In the genomic region with DNA sequence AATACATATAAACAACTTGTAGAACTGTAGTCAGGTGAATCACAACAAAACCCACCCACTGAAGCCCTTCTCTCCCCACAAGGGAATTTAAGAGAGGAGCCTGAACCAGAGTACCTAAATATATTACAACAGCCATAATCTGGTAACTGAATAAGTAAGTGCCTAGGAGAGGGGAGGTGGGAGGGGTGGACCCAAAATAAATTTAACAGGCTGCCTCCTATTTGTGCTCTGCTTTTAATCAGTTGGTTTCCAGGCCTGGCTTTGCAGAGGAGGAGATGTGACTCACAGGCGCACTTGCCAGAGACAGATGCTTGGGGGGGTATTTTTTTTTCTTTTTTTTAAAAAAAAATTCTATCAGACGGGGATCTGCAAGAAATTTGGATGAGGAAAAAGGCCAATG, we compare ENCODE assay signal across 20 mouse cellular contexts.
DNase-seq lines count a peak whose midpoint lies in the region; ATAC-seq and TF ChIP-seq lines count a peak whose summit lies in the region.
"Had no signal": no experiment of that assay in that cellular context is flagged by ENCODE, and none has a peak within 500 bp of the region (broad histone marks: within the 10 kb centered on the region; RNA-seq: fewer than 3 reads in every experiment).

No protein-coding gene starts in this region.

- WGBS in forebrain, embryonic 16.5 days: 60% methylated on average over 2 of the region's 2 CpGs
- WGBS in forebrain, embryonic 11.5 days: 85% methylated on average over 2 of the region's 2 CpGs
- 79% methylated on average over 2 of the region's 2 CpGs for WGBS in midbrain, embryonic 13.5 days
- 72% methylated on average over 2 of the region's 2 CpGs for WGBS in kidney, adult 2 months

- no peak for DNase-seq in forebrain, embryonic 11.5 days (ENCODE audit: low spot score)
- DNase-seq in brain, adult 2 months (ENCODE audit: low read depth, low spot score): peak; percentile 94
- peak; percentile 55 for DNase-seq in layer of hippocampus, adult 9-10 months (ENCODE audit: low spot score)
- peak; percentile 48 to 66 for DNase-seq in left cerebral cortex, postnatal 36 days (ENCODE audit: low spot score in 2 of 2)
- DNase-seq in kidney, adult 2 months: no peak
- DNase-seq in testis, postnatal 10 days (ENCODE audit: low spot score): no peak
- DNase-seq: cerebellum, adult 11 months; heart, postnatal 4 days; kidney, adult 8-10 months; kidney, postnatal 4 days; lung, adult 2 months; midbrain, embryonic 14.5 days had no signal

- no peak overlapping the region for H3K4me2 ChIP-seq in forebrain, embryonic 16.5 days (ENCODE audit: low read length)
- no peak overlapping the region for H3K4me2 ChIP-seq in forebrain, embryonic 11.5 days (ENCODE audit: low read depth, low read length, severe bottlenecking)
- H3K4me2 ChIP-seq in midbrain, embryonic 13.5 days (replicated peaks): no peak overlapping the region
- H3K4me2 ChIP-seq: embryonic facial prominence, embryonic 13.5 days; forebrain, embryonic 15.5 days; heart, embryonic 13.5 days; limb, embryonic 15.5 days had no signal

- H3K9ac ChIP-seq in forebrain, embryonic 16.5 days (replicated peaks; ENCODE audit: low read depth, low read length): no peak overlapping the region
- H3K9ac ChIP-seq in forebrain, embryonic 11.5 days (ENCODE audit: low read length): no peak overlapping the region
- H3K9ac ChIP-seq in midbrain, embryonic 13.5 days (replicated peaks): no peak overlapping the region
- H3K9ac ChIP-seq: embryonic facial prominence, embryonic 13.5 days; forebrain, embryonic 15.5 days; heart, embryonic 13.5 days; limb, embryonic 15.5 days had no signal

- TF ChIP-seq CTCF in kidney, adult 2 months (conservative IDR thresholded peaks at IDR 0.05; ENCODE audit: insufficient read depth, insufficient read length, low read depth, low read length): no peak

- no peak overlapping the region for H3K4me3 ChIP-seq in forebrain, embryonic 16.5 days (replicated peaks; ENCODE audit: low read length)
- no peak overlapping the region for H3K4me3 ChIP-seq in forebrain, embryonic 11.5 days (ENCODE audit: low read depth, low read length)
- H3K4me3 ChIP-seq in midbrain, embryonic 13.5 days (replicated peaks): no peak overlapping the region
- no peak overlapping the region for H3K4me3 ChIP-seq in kidney, adult 2 months (ENCODE audit: insufficient read depth, low read depth, low read length)
- H3K4me3 ChIP-seq: embryonic facial prominence, embryonic 13.5 days; forebrain, embryonic 15.5 days; heart, embryonic 13.5 days; limb, embryonic 15.5 days had no signal

- no peak for TF ChIP-seq POLR2A in kidney, adult 2 months (IDR thresholded peaks at IDR 0.05; ENCODE audit: low read depth, low read length)

- ATAC-seq in forebrain, embryonic 16.5 days: peak; percentile 62; the same call in 1 of the 2 replicates
- ATAC-seq in forebrain, embryonic 11.5 days (replicated peaks; ENCODE audit: low FRiP score): no peak
- no peak for ATAC-seq in midbrain, embryonic 13.5 days
- ATAC-seq: forebrain, embryonic 15.5 days; Patski had no signal

- H3K27me3 ChIP-seq in forebrain, embryonic 16.5 days (replicated peaks; ENCODE audit: control insufficient read depth, insufficient read depth, low read length): no peaks in the 10 kb centered on the region
- H3K27me3 ChIP-seq in forebrain, embryonic 11.5 days (ENCODE audit: control insufficient read depth, insufficient read depth, low read length): no peaks in the 10 kb centered on the region
- no peaks in the 10 kb centered on the region for H3K27me3 ChIP-seq in midbrain, embryonic 13.5 days
- no peaks in the 10 kb centered on the region for H3K27me3 ChIP-seq in kidney, adult 2 months (replicated peaks; ENCODE audit: control insufficient read depth, insufficient read depth, low read length)
- H3K27me3 ChIP-seq: embryonic facial prominence, embryonic 13.5 days; forebrain, embryonic 15.5 days; heart, embryonic 13.5 days; limb, embryonic 15.5 days had no signal

- H3K36me3 ChIP-seq in forebrain, embryonic 16.5 days (ENCODE audit: control insufficient read depth, insufficient read depth): no peaks in the 10 kb centered on the region
- H3K36me3 ChIP-seq in forebrain, embryonic 11.5 days (ENCODE audit: control insufficient read depth, insufficient read depth, low read length): no peaks in the 10 kb centered on the region
- H3K36me3 ChIP-seq in midbrain, embryonic 13.5 days: no peaks in the 10 kb centered on the region
- H3K36me3 ChIP-seq in kidney, adult 2 months (ENCODE audit: control insufficient read depth, insufficient read depth, low read length): no peaks in the 10 kb centered on the region
- H3K36me3 ChIP-seq: embryonic facial prominence, embryonic 13.5 days; forebrain, embryonic 15.5 days; heart, embryonic 13.5 days; limb, embryonic 15.5 days had no signal

- intact Hi-C loops in left cerebral cortex, postnatal 36 days (cut with DNase I): loop anchor here (2.0 kb wide), 1 partner anchor 21 kb away; no protein-coding TSS in a partner anchor

- H3K27ac ChIP-seq in forebrain, embryonic 16.5 days (ENCODE audit: low read length): peak overlapping the region; percentile 15; the same call in 1 of the 2 replicates
- H3K27ac ChIP-seq in forebrain, embryonic 11.5 days (ENCODE audit: low read depth, low read length): no peak overlapping the region
- no peak overlapping the region for H3K27ac ChIP-seq in midbrain, embryonic 13.5 days
- H3K27ac ChIP-seq in kidney, adult 2 months (ENCODE audit: insufficient read depth, low read depth, low read length): no peak overlapping the region
- H3K27ac ChIP-seq: embryonic facial prominence, embryonic 13.5 days; forebrain, embryonic 15.5 days; heart, embryonic 13.5 days; limb, embryonic 15.5 days; macrophage had no signal

- H3K9me3 ChIP-seq in forebrain, embryonic 16.5 days (ENCODE audit: control insufficient read depth, low read length): no peaks in the 10 kb centered on the region
- H3K9me3 ChIP-seq in forebrain, embryonic 11.5 days (ENCODE audit: control insufficient read depth, low read length): no peaks in the 10 kb centered on the region
- H3K9me3 ChIP-seq in midbrain, embryonic 13.5 days: no peaks in the 10 kb centered on the region
- H3K9me3 ChIP-seq: embryonic facial prominence, embryonic 13.5 days; forebrain, embryonic 15.5 days; heart, embryonic 13.5 days; limb, embryonic 15.5 days had no signal

- no peaks in the 10 kb centered on the region for H3K4me1 ChIP-seq in forebrain, embryonic 16.5 days (replicated peaks; ENCODE audit: control insufficient read depth, insufficient read depth, low read length)
- no peaks in the 10 kb centered on the region for H3K4me1 ChIP-seq in forebrain, embryonic 11.5 days (replicated peaks; ENCODE audit: control insufficient read depth, insufficient read depth, low read length)
- peaks cover 5% of the 10 kb centered on the region; the same call in 1 of the 2 replicates for H3K4me1 ChIP-seq in midbrain, embryonic 13.5 days (replicated peaks)
- no peaks in the 10 kb centered on the region for H3K4me1 ChIP-seq in kidney, adult 2 months (ENCODE audit: control insufficient read depth, insufficient read depth, low read length)
- H3K4me1 ChIP-seq: embryonic facial prominence, embryonic 13.5 days; forebrain, embryonic 15.5 days; heart, embryonic 13.5 days; limb, embryonic 15.5 days had no signal

Comparison
In these comparisons a context has a peak if more than half of its experiments do, and no peak if none do; other contexts are left out.
1. DNase-seq: peak in brain, adult 2 months (single experiment), layer of hippocampus, adult 9-10 months (single experiment) and left cerebral cortex, postnatal 36 days (2 of 2); none in forebrain, embryonic 11.5 days (single experiment), kidney, adult 2 months (single experiment) and testis, postnatal 10 days (single experiment).